Mouse (Mus musculus) heart, embryonic 14.5 days (tissue): ENCODE results near the gene Il4ra. TPM values are rescaled to one million over a fixed set of nuclear protein-coding genes. Genes with fewer than 3 reads are reported as not detected.

Source experiments
- ATAC-seq: fragments of 200-750 bp; cut with Nextera tagmentation; 2 replicates; pipeline ENCODE4 v1.8.0; 2017; ENCODE audit warnings: low read depth, moderate TSS enrichment; ENCODE audit not compliant: insufficient number of reproducible peaks, insufficient read depth, low FRiP score
- H3K27ac ChIP-seq, 2 experiments: fragments of 200-500 bp in 1 of 2; fragments of 300-500 bp in 1 of 2; sonication (generic) in 1 of 2; replicated peaks in 1 of 2; 2 replicates each; pipeline ENCODE4 v1.5.1; 2012 to 2014; ENCODE audit warnings: low read depth in 2 of 2, low read length in 2 of 2, control low read depth in 1 of 2, mild to moderate bottlenecking in 1 of 2, mixed read lengths in 1 of 2; ENCODE audit not compliant: control insufficient read depth in 1 of 2, insufficient read depth in 1 of 2
- H3K27me3 ChIP-seq: fragments of 300-500 bp; sonication (generic); 2 replicates; pipeline ENCODE4 v1.6.1; 2014; ENCODE audit warnings: mild to moderate bottlenecking, low read length, control low read depth; ENCODE audit not compliant: control insufficient read depth, insufficient read depth
- H3K36me3 ChIP-seq: fragments of 300-500 bp; sonication (generic); 2 replicates; pipeline ENCODE4 v1.6.1; 2014; ENCODE audit warnings: mild to moderate bottlenecking, control low read depth, low read length, mixed read lengths; ENCODE audit not compliant: control insufficient read depth, insufficient read depth
- H3K4me1 ChIP-seq, 2 experiments: fragments of 200-500 bp in 1 of 2; fragments of 300-500 bp in 1 of 2; sonication (generic) in 1 of 2; 2 replicates each; pipeline ENCODE4 v1.6.1; 2012 to 2014; ENCODE audit warnings: low read length in 2 of 2, control low read depth in 1 of 2, mixed read lengths in 1 of 2; ENCODE audit not compliant: control insufficient read depth in 2 of 2, insufficient read depth in 2 of 2
- H3K4me2 ChIP-seq: fragments of 300-500 bp; sonication (generic); 2 replicates; pipeline ENCODE4 v1.6.1; 2014; ENCODE audit warnings: mild to moderate bottlenecking, low read length
- H3K4me3 ChIP-seq, 2 experiments: fragments of 200-500 bp in 1 of 2; fragments of 300-500 bp in 1 of 2; sonication (generic) in 1 of 2; 2 replicates each; pipeline ENCODE4 v1.5.1; 2012 to 2014; ENCODE audit warnings: low read length in 2 of 2, mild to moderate bottlenecking in 2 of 2, control low read depth in 1 of 2, low read depth in 1 of 2, moderate library complexity in 1 of 2; ENCODE audit not compliant: control insufficient read depth in 1 of 2, insufficient read depth in 1 of 2
- H3K9ac ChIP-seq: fragments of 300-500 bp; sonication (generic); 2 replicates; pipeline ENCODE4 v1.6.1; 2014; ENCODE audit warnings: mild to moderate bottlenecking, low read length
- H3K9me3 ChIP-seq: fragments of 300-500 bp; sonication (generic); 2 replicates; pipeline ENCODE4 v1.6.1; 2016; ENCODE audit warnings: low read length, control low read depth; ENCODE audit not compliant: control insufficient read depth
- WGBS: fragments of 180-500 bp; shearing (Covaris S2); extraction: QIAGEN DNeasy Blood & Tissue Kit; methylation state at CpG from one replicate; pipeline ENCODE4 v1.1.7; 2014; 5-methylcytosine and 5-hydroxymethylcytosine counted together
- polyA plus RNA-seq: library from polyadenylated mRNA; unstranded; fragments of >200 nt; fragmentation: Nextera tagmentation; extraction: Ambion mirVana; gene quantifications from 2 replicates; pipeline ENCODE4 v1.2.1, GENCODE M21; 2014

The Il4ra gene
- polyA plus RNA-seq = 2.8 and 3.7 TPM in 2 replicates

- Histone ChIP-seq H3K9ac (peak within 1 kb of the TSS; percentile 71), H3K4me2 (peak within 1 kb of the TSS; percentile 92), H3K4me1 (peaks cover 21 to 33% of the 10 kb centered on the region in 2 experiments), H3K4me3 (peak within 1 kb of the TSS; percentile 55 to 56), H3K27ac (peak within 1 kb of the TSS; percentile 53 to 70), H3K36me3 (no peaks in the 10 kb centered on the region), H3K27me3 (no peaks in the 10 kb centered on the region), H3K9me3 (no peaks in the 10 kb centered on the region)
- WGBS = 3% methylated on average over 50 of the region's 52 CpGs
- peak; percentile 86 for ATAC-seq
Measured at GRCm38 (mm10) chr7:125551766-125552709, at the start of gene Il4ra. TSS of gene Il4ra (plus strand) at chr7:125552120.

GRCm38 (mm10) chr7:125503374-125504092, 48.4 kb upstream of the Il4ra start:
- Histone ChIP-seq H3K9me3 (no peaks in the 10 kb centered on the region), H3K4me1 (no peaks in the 10 kb centered on the region; a peak in 2 of 4 replicates), H3K27ac (no peak overlapping the region), H3K9ac (no peak overlapping the region), H3K4me3 (no peak overlapping the region), H3K4me2 (no peak overlapping the region), H3K27me3 (no peaks in the 10 kb centered on the region), H3K36me3 (no peaks in the 10 kb centered on the region)
- WGBS = 67% methylated on average over 5 of the region's 5 CpGs
- ATAC-seq = no peak

GRCm38 (mm10) chr7:125504618-125505017, 47.3 kb upstream of the Il4ra start:
- no peak overlapping the region for H3K9ac ChIP-seq
- H3K4me1 ChIP-seq = no peaks in the 10 kb centered on the region
- WGBS = 89% methylated on average over 5 of the region's 5 CpGs
- H3K27ac ChIP-seq = no peak overlapping the region
- no peaks in the 10 kb centered on the region for H3K9me3 ChIP-seq
- no peak for ATAC-seq
- no peaks in the 10 kb centered on the region for H3K27me3 ChIP-seq
- no peaks in the 10 kb centered on the region for H3K36me3 ChIP-seq
- H3K4me2 ChIP-seq = no peak overlapping the region
- H3K4me3 ChIP-seq = no peak overlapping the region

- Histone ChIP-seq H3K27ac (no peak overlapping the region), H3K9ac (no peak overlapping the region), H3K4me3 (no peak overlapping the region), H3K4me2 (no peak overlapping the region), H3K4me1 (no peaks in the 10 kb centered on the region), H3K36me3 (no peaks in the 10 kb centered on the region), H3K9me3 (no peaks in the 10 kb centered on the region), H3K27me3 (no peaks in the 10 kb centered on the region)
- 76% methylated on average over 10 of the region's 10 CpGs for WGBS
- no peak for ATAC-seq
Measured at GRCm38 (mm10) chr7:125505568-125505967, 46.4 kb upstream of the Il4ra start.

- Histone ChIP-seq H3K36me3 (no peaks in the 10 kb centered on the region), H3K9ac (no peak overlapping the region), H3K4me3 (no peak overlapping the region), H3K27ac (no peak overlapping the region), H3K9me3 (no peaks in the 10 kb centered on the region), H3K27me3 (no peaks in the 10 kb centered on the region), H3K4me1 (no peaks in the 10 kb centered on the region), H3K4me2 (no peak overlapping the region)
- WGBS = 77% methylated on average over 2 of the region's 2 CpGs
- no peak for ATAC-seq
Measured at GRCm38 (mm10) chr7:125507279-125507678, 44.6 kb upstream of the Il4ra start.

- Histone ChIP-seq H3K27me3 (no peaks in the 10 kb centered on the region), H3K27ac (no peak overlapping the region), H3K9ac (no peak overlapping the region), H3K4me2 (no peak overlapping the region), H3K4me1 (no peaks in the 10 kb centered on the region), H3K4me3 (no peak overlapping the region), H3K9me3 (no peaks in the 10 kb centered on the region), H3K36me3 (no peaks in the 10 kb centered on the region)
- WGBS = 78% methylated on average over 5 of the region's 5 CpGs
- no peak for ATAC-seq
Measured at GRCm38 (mm10) chr7:125511432-125511831, 40.5 kb upstream of the Il4ra start.

GRCm38 (mm10) chr7:125511852-125512251, 40.1 kb upstream of the Il4ra start:
- no peak overlapping the region for H3K4me2 ChIP-seq
- ATAC-seq = no peak
- no peaks in the 10 kb centered on the region for H3K27me3 ChIP-seq
- H3K9me3 ChIP-seq = no peaks in the 10 kb centered on the region
- H3K9ac ChIP-seq = no peak overlapping the region
- no peaks in the 10 kb centered on the region for H3K4me1 ChIP-seq
- 59% methylated on average over 2 of the region's 2 CpGs for WGBS
- H3K4me3 ChIP-seq = no peak overlapping the region
- no peak overlapping the region for H3K27ac ChIP-seq
- no peaks in the 10 kb centered on the region for H3K36me3 ChIP-seq
